In genomic region chr6:37871137-37871851, GRCm38 (mm10) we compare ENCODE assay signal across 8 mouse cellular contexts. TPM values are rescaled to one million over a fixed set of nuclear protein-coding genes. Genes with fewer than 3 reads are reported as not detected.
DNase-seq lines count a peak whose midpoint lies in the region; ATAC-seq and TF ChIP-seq lines count a peak whose summit lies in the region.

No protein-coding gene starts in this region.

- peak; percentile 43 for DNase-seq in left cerebral cortex, adult 11 months (ENCODE audit: low spot score)
- no peak for DNase-seq in left cerebral cortex, adult 8-10 months (ENCODE audit: low spot score in 2 of 2)
- DNase-seq in heart, adult 2 months: peak in 1 of 2 experiments; percentile 69
- DNase-seq in kidney, adult 8-10 months: peak; percentile 36 to 46
- peak; percentile 73 for DNase-seq in liver, embryonic 11.5 days (ENCODE audit: low spot score)
- peak; percentile 74 for DNase-seq in naive thymus-derived CD4-positive, alpha-beta T cell, adult 2 months (ENCODE audit: low read depth)
- DNase-seq in splenic B cell, adult 2 months (ENCODE audit: low read depth, low spot score): peak; percentile 65

- peak overlapping the region; percentile 96 for H3K9ac ChIP-seq in embryonic facial prominence, embryonic 12.5 days
- peak overlapping the region; percentile 90 for H3K9ac ChIP-seq in heart, adult 2 months (ENCODE audit: low read depth, low read length)
- H3K9ac ChIP-seq in liver, embryonic 11.5 days (ENCODE audit: low read depth, low read length): peak overlapping the region; percentile 81

- H3K36me3 ChIP-seq in embryonic facial prominence, embryonic 12.5 days: peaks cover 3% of the 10 kb centered on the region
- H3K36me3 ChIP-seq in heart, adult 2 months (ENCODE audit: control insufficient read depth, insufficient read depth, low read length): peaks cover 2% of the 10 kb centered on the region; the same call in 1 of the 2 replicates
- H3K36me3 ChIP-seq in liver, embryonic 11.5 days (ENCODE audit: control insufficient read depth, insufficient read depth, low read length): peaks cover 15% of the 10 kb centered on the region
- H3K36me3 ChIP-seq in splenic B cell, adult 2 months (ENCODE audit: control insufficient read depth, insufficient read depth, low read length, poor library complexity, severe bottlenecking): no peaks in the 10 kb centered on the region; the same call in 1 of the 2 replicates

- H3K27me3 ChIP-seq in embryonic facial prominence, embryonic 12.5 days: no peaks in the 10 kb centered on the region
- no peaks in the 10 kb centered on the region for H3K27me3 ChIP-seq in heart, adult 2 months (ENCODE audit: control insufficient read depth, insufficient read depth, low read length)
- H3K27me3 ChIP-seq in liver, embryonic 11.5 days (replicated peaks; ENCODE audit: control insufficient read depth, insufficient read depth, low read length): no peaks in the 10 kb centered on the region
- no peaks in the 10 kb centered on the region for H3K27me3 ChIP-seq in splenic B cell, adult 2 months (ENCODE audit: control insufficient read depth, insufficient read depth, low read length, poor library complexity, severe bottlenecking)

- H3K9me3 ChIP-seq in embryonic facial prominence, embryonic 12.5 days: peaks cover 36% of the 10 kb centered on the region
- H3K9me3 ChIP-seq in liver, embryonic 11.5 days (ENCODE audit: control insufficient read depth, low read length): peaks cover 30% of the 10 kb centered on the region

- H3K4me2 ChIP-seq in embryonic facial prominence, embryonic 12.5 days (replicated peaks): peak overlapping the region; percentile 45
- H3K4me2 ChIP-seq in liver, embryonic 11.5 days: peak overlapping the region; percentile 70

- H3K27ac ChIP-seq in embryonic facial prominence, embryonic 12.5 days: peak overlapping the region; percentile 99
- H3K27ac ChIP-seq in heart, adult 2 months: peak overlapping the region; percentile 95
- H3K27ac ChIP-seq in liver, embryonic 11.5 days (ENCODE audit: low read depth, low read length): peak overlapping the region; percentile 89

- H3K4me3 ChIP-seq in embryonic facial prominence, embryonic 12.5 days: peak overlapping the region; percentile 93
- H3K4me3 ChIP-seq in heart, adult 2 months: peak overlapping the region; percentile 70
- peak overlapping the region; percentile 90 for H3K4me3 ChIP-seq in liver, embryonic 11.5 days (ENCODE audit: low read depth, low read length)

- no peak for TF ChIP-seq POLR2A in heart, adult 2 months (IDR thresholded peaks at IDR 0.05; ENCODE audit: insufficient read depth, low read depth, low read length)

- TF ChIP-seq EP300 in heart, adult 2 months (IDR thresholded peaks at IDR 0.05; ENCODE audit: insufficient read depth, low read depth, low read length): no peak

- no peaks in the 10 kb centered on the region for H3K4me1 ChIP-seq in embryonic facial prominence, embryonic 12.5 days
- no peaks in the 10 kb centered on the region for H3K4me1 ChIP-seq in heart, adult 2 months (ENCODE audit: control insufficient read depth, insufficient read depth, low read length)
- no peaks in the 10 kb centered on the region for H3K4me1 ChIP-seq in liver, embryonic 11.5 days (replicated peaks; ENCODE audit: control insufficient read depth, insufficient read depth, low read length)

- WGBS in embryonic facial prominence, embryonic 12.5 days: under 1% methylated on average over 61 of the region's 70 CpGs
- under 1% methylated on average over 68 of the region's 70 CpGs for WGBS in heart, adult 2 months
- WGBS in liver, embryonic 11.5 days: under 1% methylated on average over 70 of the region's 70 CpGs

- intact Hi-C loops in heart, adult 2 months (cut with DNase I): loop anchor here (5.0 to 10.0 kb wide), 3 partner anchors 71 to 279 kb away; no protein-coding TSS in a partner anchor

- peak; percentile 50 for ATAC-seq in embryonic facial prominence, embryonic 12.5 days (ENCODE audit: insufficient number of reproducible peaks, insufficient read depth, low FRiP score, low TSS enrichment)
- ATAC-seq in liver, embryonic 11.5 days (replicated peaks; ENCODE audit: low FRiP score): peak; percentile 50

- H3K79me2 ChIP-seq in heart, adult 2 months (replicated peaks; ENCODE audit: control insufficient read depth, insufficient read depth, low read length): peaks cover 5% of the 10 kb centered on the region; the same call in 1 of the 2 replicates

- TF ChIP-seq CTCF in heart, adult 2 months (IDR thresholded peaks at IDR 0.05): peak; percentile 11; the same call in 1 of the 2 replicates

RNA-seq across cellular contexts. Expression of gene Trim24, which starts 0.7 kb away (rescaled TPM):
- total RNA-seq in left cerebral cortex, adult 8-10 months (2022): 10 to 100 TPM; 32.1 to 37.3 (median 34.2) TPM
- 28.0 and 29.1 TPM in 2 replicates for polyA plus RNA-seq in embryonic facial prominence, embryonic 12.5 days (2016; fragmentation: Nextera tagmentation; extraction: Ambion mirVana)
- 10 to 100 TPM; 29.2 to 35.4 TPM for total RNA-seq in heart, adult 2 months (2021)
- polyA plus RNA-seq in heart, adult 2 months (2012; rRNA removed): 13.0 and 19.9 TPM in 2 replicates
- 14.1 and 15.1 TPM in 2 replicates for polyA plus RNA-seq in liver, embryonic 11.5 days (2014; fragmentation: Nextera tagmentation; extraction: Ambion mirVana)

Comparison
In these comparisons a context has a peak if more than half of its experiments do, and no peak if none do; other contexts are left out.
1. DNase-seq: peak in left cerebral cortex, adult 11 months (single experiment), kidney, adult 8-10 months (2 of 2), liver, embryonic 11.5 days (single experiment), naive thymus-derived CD4-positive, alpha-beta T cell, adult 2 months (single experiment) and splenic B cell, adult 2 months (single experiment); none in left cerebral cortex, adult 8-10 months (0 of 2).
2. Peak in every context shown above with its lines, with median percentiles within 50 percentile points of each other: H3K27ac ChIP-seq, H3K4me3 ChIP-seq and H3K9ac ChIP-seq.